ENCODE assay signal across 12 mouse cellular contexts in genomic region chr17:13674695-13675306, GRCm38 (mm10).
"Had no signal": no experiment of that assay in that cellular context is flagged by ENCODE, and none has a peak within 500 bp of the region (broad histone marks: within the 10 kb centered on the region; RNA-seq: fewer than 3 reads in every experiment).

No protein-coding gene starts in this region.

- H3K9ac ChIP-seq: limb, embryonic 12.5 days; liver, embryonic 13.5 days; liver, postnatal 0 days; lung, embryonic 15.5 days; midbrain, embryonic 12.5 days had no signal

- H3K27me3 ChIP-seq: limb, embryonic 12.5 days; liver, embryonic 13.5 days; lung, embryonic 15.5 days; midbrain, embryonic 12.5 days had no signal

- DNase-seq: liver; liver, embryonic 13.5 days; liver, postnatal 0 days; lung, postnatal 14 days; right cerebral cortex, adult 18-20 months; right cerebral cortex, postnatal 25 days had no signal

- H3K36me3 ChIP-seq: limb, embryonic 12.5 days; liver, embryonic 13.5 days; lung, embryonic 15.5 days; midbrain, embryonic 12.5 days had no signal

- H3K27ac ChIP-seq: limb, embryonic 12.5 days; liver, embryonic 13.5 days; lung, embryonic 15.5 days; macrophage; midbrain, embryonic 12.5 days had no signal

- H3K4me3 ChIP-seq: limb, embryonic 12.5 days; liver, embryonic 13.5 days; lung, embryonic 15.5 days; midbrain, embryonic 12.5 days had no signal

- H3K9me3 ChIP-seq: limb, embryonic 12.5 days; liver, embryonic 13.5 days; lung, embryonic 15.5 days; midbrain, embryonic 12.5 days had no signal

- H3K4me2 ChIP-seq: limb, embryonic 12.5 days; liver, embryonic 13.5 days; lung, embryonic 15.5 days; midbrain, embryonic 12.5 days had no signal

- ATAC-seq: intestine, postnatal 0 days; liver, postnatal 0 days; midbrain, embryonic 16.5 days had no signal
